In genomic region chr19:40438907-40439306, GRCm38 (mm10) we compare ENCODE assay signal across 22 mouse cellular contexts.
A peak's percentile ranks its signal among the peaks of the same experiment; 100 is the strongest.
DNase-seq lines count a peak whose midpoint lies in the region; ATAC-seq and TF ChIP-seq lines count a peak whose summit lies in the region.
"Had no signal": no experiment of that assay in that cellular context is flagged by ENCODE, and none has a peak within 500 bp of the region (broad histone marks: within the 10 kb centered on the region; RNA-seq: fewer than 3 reads in every experiment).

No protein-coding gene starts in this region.

- no peak for TF ChIP-seq CTCF in gastrocnemius, adult 2 months (IDR thresholded peaks at IDR 0.05)
- TF ChIP-seq CTCF in heart, postnatal 0 days (IDR thresholded peaks at IDR 0.05; ENCODE audit: low read depth), result no peak

- H3K27me3 ChIP-seq in heart, embryonic 11.5 days (ENCODE audit: control insufficient read depth, insufficient read depth, low read length), result no peaks in the 10 kb centered on the region
- no peaks in the 10 kb centered on the region for H3K27me3 ChIP-seq in heart, postnatal 0 days (ENCODE audit: control insufficient read depth, insufficient read depth, low read length)
- H3K27me3 ChIP-seq: embryonic facial prominence, embryonic 13.5 days; forebrain, embryonic 13.5 days; heart, embryonic 13.5 days; hindbrain, embryonic 15.5 days had no signal

- H3K36me3 ChIP-seq in heart, embryonic 11.5 days (ENCODE audit: control insufficient read depth, insufficient read depth, low read length), result no peaks in the 10 kb centered on the region
- H3K36me3 ChIP-seq in heart, postnatal 0 days (replicated peaks; ENCODE audit: control insufficient read depth, insufficient read depth, low read length), result peaks cover 8% of the 10 kb centered on the region; the same call in 1 of the 2 replicates
- H3K36me3 ChIP-seq: embryonic facial prominence, embryonic 13.5 days had no signal

- H3K4me2 ChIP-seq in heart, embryonic 11.5 days, result no peak overlapping the region
- no peak overlapping the region for H3K4me2 ChIP-seq in heart, postnatal 0 days (ENCODE audit: low read depth, low read length)
- H3K4me2 ChIP-seq: embryonic facial prominence, embryonic 13.5 days; forebrain, embryonic 13.5 days; hindbrain, embryonic 15.5 days had no signal

- no peak for TF ChIP-seq EP300 in heart, postnatal 0 days (IDR thresholded peaks at IDR 0.05; ENCODE audit: low read depth)

- H3K4me3 ChIP-seq in gastrocnemius, adult 2 months, result no peak overlapping the region
- no peak overlapping the region for H3K4me3 ChIP-seq in heart, embryonic 11.5 days (ENCODE audit: low read depth, low read length)
- no peak overlapping the region for H3K4me3 ChIP-seq in heart, postnatal 0 days (ENCODE audit: low read depth, low read length)
- H3K4me3 ChIP-seq: embryonic facial prominence, embryonic 13.5 days; forebrain, embryonic 13.5 days; heart, embryonic 13.5 days; hindbrain, embryonic 15.5 days had no signal

- H3K9me3 ChIP-seq in heart, embryonic 11.5 days (replicated peaks; ENCODE audit: control insufficient read depth, low read length), result no peaks in the 10 kb centered on the region
- no peaks in the 10 kb centered on the region for H3K9me3 ChIP-seq in heart, postnatal 0 days (replicated peaks; ENCODE audit: control insufficient read depth, low read length)
- H3K9me3 ChIP-seq: embryonic facial prominence, embryonic 13.5 days; forebrain, embryonic 13.5 days; heart, embryonic 13.5 days; hindbrain, embryonic 15.5 days had no signal

- WGBS in heart, embryonic 11.5 days (ENCODE audit: insufficient replicate concordance), result 81% methylated on average over 10 of the region's 10 CpGs
- WGBS in heart, postnatal 0 days, result 91% methylated on average over 10 of the region's 10 CpGs

- no peak overlapping the region for H3K9ac ChIP-seq in heart, embryonic 11.5 days (ENCODE audit: low read depth, low read length)
- H3K9ac ChIP-seq in heart, postnatal 0 days (replicated peaks; ENCODE audit: low read depth, low read length), result no peak overlapping the region
- H3K9ac ChIP-seq: embryonic facial prominence, embryonic 13.5 days; forebrain, embryonic 13.5 days; forebrain, postnatal 0 days; hindbrain, embryonic 15.5 days had no signal

- intact Hi-C loops in gastrocnemius, adult 2 months (cut with DNase I), result loop anchor here (5.0 kb wide), 2 partner anchors 33 to 73 kb away; partner anchors contain the start of gene Sorbs1
- intact Hi-C loops in heart, postnatal 36 days (cut with DNase I), result no loop called here

- peaks cover 73% of the 10 kb centered on the region for H3K4me1 ChIP-seq in heart, embryonic 11.5 days (ENCODE audit: control insufficient read depth, insufficient read depth, low read length)
- H3K4me1 ChIP-seq in heart, postnatal 0 days (ENCODE audit: control insufficient read depth, insufficient read depth), result peaks cover 79% of the 10 kb centered on the region

- peak overlapping the region; percentile 87 for H3K27ac ChIP-seq in gastrocnemius, adult 2 months
- peak overlapping the region; percentile 76 for H3K27ac ChIP-seq in heart, embryonic 11.5 days (ENCODE audit: low read depth, low read length)
- H3K27ac ChIP-seq in heart, postnatal 0 days (ENCODE audit: low read depth), result peak overlapping the region; percentile 98
- H3K27ac ChIP-seq: embryonic facial prominence, embryonic 13.5 days; forebrain, embryonic 13.5 days; hindbrain, embryonic 15.5 days had no signal

- DNase-seq in gastrocnemius, adult 2 months, result no peak
- DNase-seq in gastrocnemius, adult 18-20 months (ENCODE audit: low spot score), result no peak
- no peak for DNase-seq in heart, postnatal 36 days
- DNase-seq in heart, postnatal 0 days (ENCODE audit: low spot score), result no peak
- DNase-seq in heart, adult 9 months (ENCODE audit: low spot score in 2 of 2), result no peak
- DNase-seq in thymus, postnatal 25 days, result peak; percentile 15
- no peak for DNase-seq in lung, postnatal 4 days
- DNase-seq: adrenal gland, postnatal 10 days; B cell, adult 2 months; cerebellum, adult 11-12 months; cerebellum, adult 9-10 months; cerebellum, postnatal 36 days; forebrain, postnatal 0 days; gastrocnemius, postnatal 36 days; kidney, adult 2 months had no signal

- no peak for ATAC-seq in heart, embryonic 11.5 days (replicated peaks; ENCODE audit: insufficient number of reproducible peaks, low FRiP score, low TSS enrichment)
- no peak for ATAC-seq in heart, postnatal 0 days (ENCODE audit: insufficient read depth, low read depth)
- ATAC-seq: CD4-positive, CD25-positive, alpha-beta regulatory T cell, adult 4 months; forebrain, embryonic 13.5 days; forebrain, postnatal 0 days; intestine, embryonic 16.5 days had no signal
